Mouse (Mus musculus) E14TG2a.4 (cell line): ENCODE measurements around the gene Krtap22-2.
"Not testable (repeated sequence)": the region's sequence is repeated elsewhere in the genome, so short reads cannot be mapped to it uniquely, and the experiment has no call there.

ENCODE experiments used
- CTCF ChIP-seq: conservative IDR thresholded peaks from 2 replicates; pipeline ENCODE4 v1.5.1; 2014; ENCODE audit warnings: low read length
- NANOG ChIP-seq: IDR thresholded peaks from 2 replicates; pipeline ENCODE4 v1.6.1; 2014; ENCODE audit warnings: borderline replicate concordance, low read length, mixed read lengths
- POU5F1 ChIP-seq: IDR thresholded peaks from 2 replicates; pipeline ENCODE4 v1.6.1; 2014; ENCODE audit warnings: low read length, borderline replicate concordance

GRCm38 (mm10) chr16:89014984-89015383 is 4.4 kb upstream of the Krtap22-2 start, which contains the start of gene Gm10229:
- TF ChIP-seq CTCF, NANOG, POU5F1: not testable (repeated sequence)
